Mouse (Mus musculus) B cell, adult 2 months (primary cell): Measurements from ENCODE around the gene Ephb3.
A peak's percentile ranks its signal among the peaks of the same experiment; 100 is the strongest.

Experiments used
- DNase-seq, 2 experiments: peaks; one replicate each; pipeline ENCODE4 v3.0.0; 2022

The Ephb3 gene

DNA sequence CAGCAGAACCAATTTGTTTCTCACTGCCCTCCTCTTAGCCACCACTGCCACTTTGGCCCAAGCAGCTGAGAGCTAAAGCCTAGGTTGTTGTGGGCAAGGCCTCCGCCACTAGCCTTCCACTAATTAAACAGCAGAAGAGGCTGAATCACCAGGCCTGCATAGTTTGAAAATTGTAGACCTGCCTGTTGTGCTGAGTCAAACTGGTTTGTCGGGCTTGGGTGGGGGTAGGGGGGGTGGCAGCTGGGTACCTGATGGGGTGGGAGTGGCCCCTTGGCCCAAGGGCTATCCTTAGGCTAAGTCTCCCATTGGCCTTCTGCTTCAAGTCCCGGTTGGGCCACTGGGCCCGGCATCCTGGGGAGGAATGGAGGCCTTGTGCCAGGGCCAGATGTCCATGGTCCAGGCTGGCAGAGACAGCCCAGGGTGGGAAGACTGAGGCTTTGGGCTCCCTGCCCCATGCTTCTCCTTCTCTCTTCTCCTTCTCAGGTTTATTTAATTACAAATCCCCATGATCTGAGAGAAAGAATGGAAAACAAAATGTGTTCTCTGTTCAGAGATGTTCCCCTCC lies 3.5 kb downstream of the Ephb3 start:
- DNase-seq = no peak

DNA sequence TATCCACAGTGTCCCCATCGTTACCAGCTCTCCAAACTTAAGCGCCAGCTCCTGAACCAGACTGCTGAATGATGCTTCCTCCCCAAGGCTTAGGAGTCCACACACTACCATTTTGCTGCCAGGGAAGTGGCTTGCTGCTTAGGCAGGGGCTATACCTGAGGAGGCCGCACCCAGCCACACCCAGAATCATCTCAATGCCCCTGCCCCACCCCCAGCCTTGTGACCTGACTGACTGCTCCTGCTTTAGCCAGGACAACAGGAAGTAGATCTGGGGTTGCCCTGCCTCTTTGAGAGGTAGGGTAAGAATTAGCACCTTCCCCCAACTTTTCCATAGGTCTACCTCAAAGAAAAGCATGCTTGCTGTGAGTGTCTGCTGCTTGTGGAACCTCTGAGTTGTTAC lies 4.7 kb downstream of the Ephb3 start:
- DNase-seq = no peak

DNA sequence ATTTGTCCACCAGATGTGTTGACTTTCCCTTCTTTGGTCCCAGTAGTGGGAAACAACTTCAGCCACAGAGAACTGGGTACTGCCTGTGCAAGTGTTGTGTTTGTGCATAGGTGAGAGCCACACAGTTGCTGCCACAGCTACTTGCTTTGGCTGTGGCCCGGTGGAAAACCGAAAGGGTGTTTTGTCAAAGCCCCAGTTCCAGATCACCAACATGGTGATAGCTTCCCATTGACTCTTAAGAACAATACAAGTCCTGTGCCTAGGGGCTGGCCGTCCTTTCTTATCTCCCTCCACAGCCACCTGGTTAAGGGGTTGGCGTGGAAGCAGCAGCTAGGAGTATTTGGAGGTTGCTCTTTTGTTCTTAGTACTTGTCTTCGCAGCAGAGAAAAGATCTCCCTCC lies 5.6 kb downstream of the Ephb3 start:
- DNase-seq = no peak

DNA sequence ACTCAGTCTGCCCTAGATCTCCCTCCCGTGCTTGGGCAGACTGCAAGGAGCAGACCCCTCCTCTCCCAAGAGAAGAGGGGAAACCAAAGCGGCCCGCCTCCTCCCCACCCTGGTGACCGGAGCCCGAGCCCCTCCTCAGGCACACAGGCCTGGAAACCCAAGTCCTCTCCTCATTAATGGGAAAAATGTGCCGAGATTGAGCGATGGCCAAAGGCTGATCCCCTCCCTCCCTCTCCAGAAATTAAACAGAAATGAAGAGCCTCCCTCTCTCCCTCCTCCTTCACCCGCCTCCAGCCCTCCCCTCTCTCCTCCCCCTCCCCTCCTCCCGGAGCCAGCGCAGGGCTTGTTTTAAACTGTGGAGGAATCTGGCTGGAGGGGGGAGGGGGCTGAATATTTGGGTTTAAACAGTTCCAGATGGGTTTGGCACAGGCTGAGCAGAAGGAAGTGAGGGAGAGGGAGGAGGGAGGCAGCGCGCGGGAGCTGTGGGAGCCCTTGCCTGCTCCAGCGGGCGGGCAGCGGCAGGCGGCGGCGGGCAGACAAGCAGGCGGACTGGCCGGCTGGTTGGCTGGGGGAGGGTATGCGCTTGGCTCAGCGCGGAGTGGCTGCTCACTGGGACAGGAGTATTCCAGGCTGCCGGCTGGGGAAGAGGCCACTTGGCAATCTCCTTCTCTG lies 6.2 kb downstream of the Ephb3 start:
- DNase-seq = no peak

DNA sequence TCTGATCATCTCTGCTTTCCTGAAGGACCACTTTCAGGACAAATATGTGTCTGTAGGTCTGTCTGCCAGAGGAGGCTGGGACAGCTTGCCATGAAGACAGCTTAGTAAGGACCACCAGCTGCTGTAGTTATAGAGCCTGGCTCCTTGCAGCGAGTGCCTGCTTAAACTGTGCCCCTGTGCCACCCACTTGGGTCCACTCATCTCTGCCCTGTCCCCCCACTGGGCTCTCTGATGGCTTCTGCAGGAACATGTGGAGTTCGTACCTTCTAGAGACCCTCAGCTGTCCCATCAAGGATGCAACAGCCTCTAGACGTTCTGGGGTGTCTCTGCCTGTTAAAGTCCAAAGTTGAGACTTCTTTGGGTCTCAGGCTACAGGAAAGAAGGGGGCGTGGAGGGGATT lies 6.9 kb downstream of the Ephb3 start:
- DNase-seq = no peak

DNA sequence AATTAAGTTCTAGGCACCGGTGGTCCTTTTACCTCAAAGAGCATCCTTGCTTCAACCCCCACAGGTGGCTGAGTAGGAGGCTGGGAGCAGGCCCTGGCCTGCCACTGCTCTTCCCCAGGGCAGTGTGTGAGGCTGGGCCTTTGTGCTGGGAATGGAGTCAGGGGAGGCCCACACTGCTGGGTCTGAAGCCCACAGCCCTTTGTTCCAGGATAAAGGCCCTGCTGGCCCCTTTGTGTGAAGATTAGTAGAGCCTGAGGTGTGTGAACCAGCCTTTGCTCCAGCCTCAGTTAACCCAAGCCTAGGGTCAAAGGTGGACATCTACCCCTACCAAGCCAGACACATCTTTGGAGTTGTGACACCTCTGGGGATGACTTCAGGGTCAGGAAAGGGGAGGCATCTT lies 7.8 kb downstream of the Ephb3 start:
- no peak for DNase-seq

DNA sequence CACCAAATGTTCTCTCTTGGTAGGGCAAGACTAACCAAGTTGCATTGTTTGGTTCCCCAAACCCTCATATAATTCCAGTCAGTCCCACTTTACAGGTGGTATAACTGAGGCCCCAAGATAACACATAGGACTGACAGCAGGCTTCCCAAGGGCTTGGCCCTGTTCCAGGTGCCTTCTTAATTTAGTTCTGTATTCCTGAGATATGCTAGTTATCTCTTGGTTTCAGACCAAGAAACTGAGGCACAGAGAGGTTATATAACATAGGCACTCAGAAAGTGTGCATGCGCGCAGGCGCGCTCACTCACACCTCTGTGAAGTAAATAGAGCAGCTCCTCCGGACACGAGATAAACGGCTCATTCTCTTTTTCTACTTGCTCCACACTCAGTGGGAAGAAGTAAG lies 9.4 kb downstream of the Ephb3 start:
- no peak for DNase-seq

DNA sequence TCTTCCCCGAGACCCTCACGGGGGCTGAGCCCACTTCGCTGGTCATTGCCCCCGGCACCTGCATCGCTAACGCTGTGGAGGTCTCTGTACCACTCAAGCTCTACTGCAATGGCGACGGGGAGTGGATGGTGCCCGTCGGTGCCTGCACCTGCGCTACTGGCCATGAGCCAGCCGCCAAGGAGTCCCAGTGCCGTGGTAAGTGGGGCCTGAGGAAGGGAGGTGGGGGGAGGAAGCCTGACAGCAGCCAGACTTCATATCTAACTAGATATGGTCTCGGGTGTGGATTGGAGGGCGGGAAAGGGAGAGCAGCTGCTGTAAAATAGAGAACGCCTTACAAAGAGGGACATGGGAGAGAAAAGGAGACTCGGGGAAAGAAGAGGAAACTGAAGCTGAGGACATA lies 10.2 kb downstream of the Ephb3 start:
- no peak for DNase-seq

DNA sequence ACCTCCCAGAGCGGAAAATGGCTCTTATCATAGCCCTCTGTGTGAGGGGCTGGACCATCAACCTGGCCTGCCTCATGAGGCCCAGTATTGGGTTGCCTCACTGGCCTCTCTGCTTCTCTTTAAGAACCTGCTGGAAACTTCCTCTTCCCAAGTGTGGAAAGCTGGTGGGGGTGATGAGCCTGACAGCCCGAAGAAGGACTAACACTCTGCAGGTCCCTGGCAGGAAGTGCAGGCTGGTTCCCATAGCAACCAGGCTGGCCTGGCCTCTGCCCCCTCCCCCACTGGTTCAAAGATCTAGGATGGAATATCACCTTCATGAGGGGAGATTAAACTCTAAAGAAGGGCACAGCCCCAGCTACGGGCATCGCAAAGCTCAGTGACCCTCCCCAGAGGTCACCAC lies 11.5 kb downstream of the Ephb3 start:
- no peak for DNase-seq

DNA sequence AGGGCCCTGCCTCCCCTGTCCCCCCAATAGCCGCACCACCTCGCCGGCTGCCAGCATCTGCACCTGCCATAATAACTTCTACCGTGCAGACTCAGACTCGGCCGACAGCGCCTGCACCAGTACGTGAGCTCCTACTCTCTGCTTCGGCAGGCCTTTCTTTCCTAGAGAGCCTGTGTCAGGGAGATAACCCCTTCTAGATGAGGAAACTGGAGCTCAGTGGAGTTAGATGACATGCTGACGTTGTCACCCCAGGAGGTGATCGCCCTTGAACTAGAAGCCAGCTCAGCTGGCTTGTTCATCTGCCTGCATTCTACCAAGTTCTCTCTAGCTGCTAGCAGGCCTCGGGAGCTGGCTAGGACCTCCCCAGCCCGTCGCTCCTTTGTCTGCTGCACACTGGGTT lies 12.7 kb downstream of the Ephb3 start:
- no peak for DNase-seq

DNA sequence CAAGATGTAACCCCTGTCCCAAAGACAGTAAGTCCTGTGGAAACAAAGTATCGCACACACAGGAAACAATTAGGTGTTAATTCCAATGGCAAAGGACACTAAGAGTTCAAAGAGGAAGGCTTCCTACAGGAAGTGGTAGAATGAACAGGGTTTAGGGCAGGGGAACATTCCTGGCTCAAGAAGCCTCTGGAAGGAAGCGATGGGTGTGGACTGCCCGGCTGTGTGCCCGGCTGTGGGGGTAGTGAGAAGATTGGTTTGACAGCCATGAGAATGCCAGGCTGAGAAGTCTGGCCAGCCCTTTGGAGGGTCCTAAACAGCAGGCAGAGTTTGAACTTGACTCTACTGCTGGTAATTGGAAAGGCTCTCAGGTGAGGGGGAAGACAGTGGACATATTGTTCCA lies 15.1 kb downstream of the Ephb3 start:
- DNase-seq = no peak

DNA sequence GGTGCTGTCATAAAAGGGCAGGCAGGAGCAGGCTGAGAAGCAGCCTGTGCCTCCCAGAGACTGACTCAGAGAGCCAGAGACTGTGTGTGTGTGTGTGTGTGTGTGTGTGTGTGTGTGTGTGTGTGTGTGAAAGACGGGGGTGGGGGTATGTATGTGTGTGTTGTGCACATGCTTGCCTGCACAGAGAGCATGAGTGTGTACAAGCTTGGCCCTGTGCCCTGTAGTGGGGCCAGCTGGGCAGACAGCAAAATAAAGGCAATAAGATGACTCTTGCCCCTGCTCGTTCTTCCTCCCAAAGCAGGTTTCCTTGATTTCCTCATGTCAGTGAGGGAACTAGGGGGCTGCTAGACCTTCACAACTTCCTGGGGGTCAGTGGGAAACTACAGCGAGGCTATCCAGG lies 18.5 kb downstream of the Ephb3 start:
- no peak for DNase-seq

DNA sequence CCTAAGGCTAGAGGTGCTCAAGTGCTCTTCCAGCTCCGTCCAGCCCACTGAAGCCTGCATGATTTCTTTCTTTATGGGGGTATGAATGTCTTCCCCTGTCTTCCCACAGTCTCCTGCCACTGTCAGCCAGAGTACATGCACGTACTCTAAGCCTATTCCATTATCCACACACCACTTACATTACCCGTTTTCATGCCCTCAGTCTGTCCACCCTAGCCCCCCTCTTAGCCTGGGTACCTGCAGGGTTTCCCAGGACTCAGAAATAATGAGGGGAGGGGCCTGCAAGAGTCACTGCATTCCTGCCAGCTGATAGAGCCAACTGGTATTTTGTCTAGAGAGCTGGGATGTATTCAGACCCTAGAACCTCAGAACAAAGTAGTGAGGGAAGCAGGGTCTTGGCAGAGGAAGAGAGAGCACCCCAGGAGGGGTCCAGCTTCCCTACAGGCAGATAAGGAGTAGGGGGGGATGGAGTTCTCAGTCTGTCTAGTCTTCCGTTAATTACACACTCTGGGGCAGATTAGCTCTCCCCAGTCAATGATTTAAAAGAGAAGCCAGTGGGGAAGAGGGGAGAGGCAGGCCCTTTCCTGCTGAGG lies 20.2 kb downstream of the Ephb3 start:
- DNase-seq = no peak

DNA sequence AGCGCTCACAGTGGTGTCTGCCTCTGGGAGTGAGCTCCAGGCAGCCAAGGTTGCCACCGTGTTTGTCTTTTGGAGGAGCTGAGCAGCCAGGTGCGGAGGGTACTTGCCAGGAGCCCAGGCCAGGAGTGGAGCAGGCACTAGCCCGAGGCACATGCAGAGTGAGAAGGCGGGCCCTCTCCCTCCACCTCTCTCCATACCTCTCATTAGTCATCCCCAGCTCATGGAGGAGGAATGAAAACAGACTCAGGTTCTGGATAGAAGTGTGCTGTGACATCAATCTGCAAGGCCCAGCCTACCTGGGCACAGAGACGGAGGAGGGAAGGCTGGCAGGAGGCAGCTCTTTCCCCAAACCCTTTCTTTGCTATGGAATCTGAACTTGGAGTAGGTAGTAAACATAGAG lies 22.1 kb downstream of the Ephb3 start:
- no peak for DNase-seq

DNA sequence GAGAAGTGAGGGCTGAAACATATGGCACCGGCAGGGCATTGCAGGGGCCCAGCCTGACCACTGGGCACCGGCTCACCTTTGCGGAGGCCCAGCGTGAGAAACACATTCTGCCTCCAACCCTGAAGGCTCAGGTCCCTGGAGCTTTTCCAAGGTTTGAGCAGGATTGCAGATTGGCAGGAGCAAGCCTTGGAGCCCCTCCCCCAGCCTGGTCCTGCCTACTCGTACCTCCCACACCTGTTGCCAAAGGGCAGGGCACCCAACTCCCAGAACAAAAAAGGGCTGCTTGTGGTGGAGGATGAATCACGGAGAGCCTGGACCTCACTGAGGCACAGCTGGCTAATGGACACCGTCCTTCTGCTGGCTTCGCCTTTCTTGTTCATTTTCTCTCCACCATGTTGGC lies 30.6 kb downstream of the Ephb3 start:
- no peak for DNase-seq

DNA sequence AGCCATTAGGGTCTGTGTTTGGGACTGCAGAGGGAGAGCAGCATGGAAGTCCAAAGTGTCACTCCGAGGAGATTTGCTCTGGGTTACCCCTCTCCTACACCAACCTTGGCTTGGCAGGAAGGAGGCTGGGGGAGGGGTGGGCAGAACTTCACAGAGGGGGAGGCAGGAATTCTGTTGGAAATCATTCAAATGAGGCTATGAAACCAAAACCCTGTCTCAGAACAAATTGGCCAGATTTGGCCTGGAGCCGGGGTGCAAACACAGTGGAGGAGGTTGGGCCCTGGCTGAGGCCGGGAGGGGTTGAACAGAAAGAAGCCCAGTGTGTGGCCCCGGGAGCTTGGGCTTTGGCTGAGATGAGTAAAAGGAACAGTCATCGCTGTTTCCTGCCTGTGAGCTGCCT lies 34.2 kb downstream of the Ephb3 start:
- DNase-seq = no peak

DNA sequence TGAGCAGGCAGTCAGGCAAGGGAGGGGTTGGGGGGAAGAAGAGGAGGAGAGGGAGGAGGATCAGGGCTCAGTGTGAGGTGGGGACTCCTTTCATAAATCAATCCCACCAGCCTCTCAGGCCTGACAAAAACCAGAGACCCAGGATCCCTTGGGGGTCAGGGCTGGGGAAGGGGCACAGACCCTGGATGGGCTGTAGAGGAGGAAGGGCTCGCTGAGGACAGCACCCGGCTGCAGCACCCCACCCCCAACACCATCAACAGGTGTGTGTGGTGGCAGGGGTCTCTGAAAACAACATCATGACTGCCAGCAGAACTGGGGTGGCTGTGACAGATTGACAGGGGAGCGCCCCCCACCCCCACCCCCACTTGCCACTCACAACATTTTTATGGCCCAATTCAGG lies 36.0 kb downstream of the Ephb3 start:
- DNase-seq = no peak

DNA sequence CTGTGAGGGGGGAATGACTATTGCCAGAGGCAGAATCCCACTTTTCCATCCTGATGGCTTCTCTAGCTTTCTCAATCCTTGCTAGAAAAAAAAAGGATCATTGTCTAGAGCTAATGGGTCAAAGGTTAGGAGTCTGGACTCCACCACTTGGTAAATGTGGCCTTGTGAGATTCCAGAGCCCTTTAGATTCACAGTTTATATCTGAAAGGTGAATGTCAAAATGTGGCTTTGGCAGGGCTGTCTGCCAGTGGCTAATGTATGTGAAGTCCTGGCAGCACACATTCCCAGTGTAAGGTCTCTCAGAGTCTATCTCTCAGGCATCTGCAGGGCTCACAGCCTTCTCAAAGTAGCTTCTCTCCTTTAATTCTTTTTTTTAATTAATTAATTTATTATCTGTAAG lies 36.5 kb downstream of the Ephb3 start:
- DNase-seq = no peak

DNA sequence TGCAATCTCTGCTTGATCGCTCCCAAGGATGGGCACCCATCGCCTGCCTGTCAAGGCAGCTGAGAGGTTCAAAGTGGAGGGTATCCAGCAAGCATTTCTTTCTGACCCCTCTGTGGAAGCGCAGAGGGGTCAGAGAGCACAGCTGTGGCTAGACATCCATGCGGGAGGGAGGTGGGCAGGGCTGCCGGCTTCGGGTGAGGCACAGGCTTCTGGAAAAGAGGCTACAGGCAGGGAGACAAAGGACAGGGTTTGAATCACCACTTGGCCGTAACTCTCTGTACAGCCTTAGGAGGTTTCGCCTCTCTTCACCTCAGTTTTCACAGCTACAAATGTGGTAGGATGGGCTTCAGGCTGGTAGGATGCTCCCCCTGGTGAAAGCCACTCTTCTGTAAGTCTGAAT lies 38.4 kb downstream of the Ephb3 start:
- no peak for DNase-seq

DNA sequence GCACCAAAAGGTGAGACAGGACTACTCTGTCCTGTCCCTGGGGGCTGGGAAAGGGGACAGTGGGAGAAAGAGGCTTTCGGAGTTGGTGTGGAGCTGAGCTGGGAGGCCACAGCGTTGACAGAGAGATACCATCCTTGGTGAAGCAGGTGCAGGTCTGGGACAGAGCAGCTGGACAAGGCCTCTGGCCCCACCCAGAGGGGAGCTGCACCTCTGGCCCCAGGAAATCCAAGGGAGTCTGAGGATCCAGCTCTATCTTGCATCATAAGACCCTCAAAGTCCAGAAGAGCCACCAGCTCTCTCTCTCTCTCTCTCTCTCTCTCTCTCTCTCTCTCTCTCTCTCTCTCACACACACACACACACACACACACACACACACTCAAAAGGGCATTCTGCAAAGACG lies 40.2 kb downstream of the Ephb3 start:
- DNase-seq = no peak

DNA sequence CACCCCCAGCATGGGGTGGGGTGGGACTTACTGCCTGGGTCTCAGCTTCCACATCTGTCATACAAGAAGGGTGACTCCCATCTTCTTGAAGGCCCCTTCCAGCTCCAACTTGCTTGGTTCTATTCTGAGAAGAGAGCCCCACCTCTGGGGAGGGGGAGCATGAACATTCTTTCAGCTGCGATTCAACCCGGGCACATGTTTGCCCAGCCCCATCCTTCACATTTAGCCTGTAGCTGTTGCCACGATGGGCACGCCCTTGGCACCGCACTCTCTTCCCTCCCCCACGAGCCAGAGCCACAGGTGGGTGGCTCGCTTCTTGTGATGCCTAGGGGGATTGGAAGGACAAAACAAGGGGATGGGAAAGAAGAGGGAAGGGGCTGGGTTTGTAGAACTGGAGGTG lies 40.8 kb downstream of the Ephb3 start:
- no peak for DNase-seq

DNA sequence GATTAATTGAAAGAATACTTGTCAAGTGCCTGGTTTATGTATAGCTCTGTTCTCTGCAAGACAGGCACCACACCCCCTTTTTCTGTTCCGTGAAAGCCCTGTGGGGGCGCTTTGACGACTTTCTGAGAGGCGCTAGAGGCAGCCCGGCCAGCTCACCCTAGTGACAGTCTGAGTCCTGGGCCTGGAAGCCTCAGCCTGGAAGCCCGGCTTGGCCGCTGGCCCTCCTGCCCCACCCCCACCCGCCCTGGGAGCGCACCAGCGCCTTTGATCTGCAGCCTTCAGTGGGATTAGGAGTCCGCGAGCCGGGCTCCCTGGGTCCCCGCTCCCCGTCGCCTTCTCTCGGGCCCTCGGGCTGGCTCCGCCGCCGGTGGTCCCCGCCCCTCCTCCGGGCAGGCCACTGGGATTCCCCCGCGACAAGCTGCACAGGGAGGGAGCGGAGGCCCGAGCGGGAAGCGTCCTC lies 41.4 kb downstream of the Ephb3 start:
- peak; percentile 41 to 57 for DNase-seq

DNA sequence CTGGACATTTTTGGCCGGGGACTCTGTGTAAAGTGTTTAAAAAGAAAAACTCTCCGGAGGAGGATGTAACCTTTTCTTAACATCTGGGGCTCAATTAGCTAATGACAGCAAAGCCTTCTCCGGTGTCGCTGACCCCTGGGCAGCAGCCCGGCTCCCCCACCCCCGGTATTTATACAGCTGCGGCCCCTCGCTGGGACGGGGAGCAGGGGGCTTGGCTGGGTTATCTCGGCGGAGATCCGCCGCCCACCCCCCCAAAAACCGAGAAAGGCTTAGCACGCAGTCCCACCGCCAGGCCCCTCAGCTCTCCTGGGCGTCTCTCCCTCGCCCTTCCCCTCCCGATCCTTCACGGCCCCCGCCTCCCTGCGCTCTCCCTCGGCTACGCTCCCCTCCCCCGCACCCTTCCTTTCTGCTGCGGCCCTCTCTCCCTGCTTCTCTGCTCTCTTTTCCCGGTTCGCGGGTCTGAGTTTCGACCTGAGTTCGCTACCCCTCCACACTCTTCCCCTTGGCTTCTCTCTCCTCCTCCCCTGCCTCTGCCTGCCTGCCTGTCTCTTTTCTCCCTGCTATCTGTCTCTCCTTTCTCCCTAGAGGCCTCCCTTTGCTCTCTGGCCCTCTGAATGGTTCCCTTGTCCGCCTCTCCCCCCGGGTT lies 42.0 kb downstream of the Ephb3 start:
- no peak for DNase-seq

DNA sequence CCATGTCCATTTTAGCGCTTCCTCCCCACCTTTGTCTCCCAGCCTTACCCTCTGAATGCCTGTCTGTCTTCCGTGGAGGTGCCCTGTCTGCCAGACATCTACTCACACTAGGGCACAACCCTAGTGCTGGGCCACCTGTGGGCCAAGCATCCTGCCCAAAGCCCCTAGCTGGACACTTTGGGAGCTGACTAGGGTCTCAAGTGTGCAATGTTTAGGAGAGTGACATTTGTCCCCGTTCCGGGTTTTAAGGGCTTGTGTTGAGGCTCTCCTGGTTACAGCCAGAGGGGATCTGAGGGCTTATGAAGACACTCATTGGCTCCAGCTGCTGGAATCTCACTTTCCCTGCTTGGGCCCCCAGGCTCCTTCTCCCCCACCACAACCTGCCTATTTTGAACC lies 42.5 kb downstream of the Ephb3 start:
- DNase-seq = no peak
